26 mouse cellular contexts compared by ENCODE assay signal in genomic region chr8:61218439-61218838, GRCm38 (mm10). TPM values are rescaled to one million over a fixed set of nuclear protein-coding genes. Genes with fewer than 3 reads are reported as not detected.
DNase-seq lines count a peak whose midpoint lies in the region; ATAC-seq lines count a peak whose summit lies in the region.
"Had no signal": no experiment of that assay in that cellular context is flagged by ENCODE, and none has a peak within 500 bp of the region (broad histone marks: within the 10 kb centered on the region; RNA-seq: fewer than 3 reads in every experiment).

No protein-coding gene starts in this region.

- H3K9me3 ChIP-seq in midbrain, embryonic 11.5 days (ENCODE audit: control insufficient read depth, low read length), result no peaks in the 10 kb centered on the region
- H3K9me3 ChIP-seq: embryonic facial prominence, embryonic 10.5 days; heart, embryonic 13.5 days; liver, embryonic 15.5 days; lung, embryonic 15.5 days; midbrain, embryonic 10.5 days had no signal

- H3K27ac ChIP-seq in midbrain, embryonic 11.5 days (ENCODE audit: low read depth, low read length), result no peak overlapping the region
- H3K27ac ChIP-seq: embryonic facial prominence, embryonic 10.5 days; hindbrain, postnatal 0 days; liver, embryonic 15.5 days; midbrain, embryonic 10.5 days had no signal

- no peak overlapping the region for H3K4me3 ChIP-seq in midbrain, embryonic 11.5 days (ENCODE audit: low read depth, low read length)
- H3K4me3 ChIP-seq: embryonic facial prominence, embryonic 10.5 days; heart, embryonic 13.5 days; liver, embryonic 15.5 days; lung, embryonic 15.5 days; midbrain, embryonic 10.5 days had no signal

- DNase-seq in thymus, postnatal 0 days (ENCODE audit: low spot score), result peak; percentile 11
- DNase-seq in thymus, postnatal 10 days (ENCODE audit: low spot score in 2 of 2), result no peak
- peak; percentile 41 for DNase-seq in R1 (ENCODE audit: low read depth, low spot score)
- DNase-seq in midbrain, embryonic 11.5 days (ENCODE audit: low spot score, missing footprints), result no peak
- DNase-seq in cerebellum, postnatal 10 days, result no peak
- no peak for DNase-seq in cerebellum, adult 9-11 months
- no peak for DNase-seq in layer of hippocampus, postnatal 36 days
- DNase-seq: adrenal gland, postnatal 10 days; cerebellum, adult 18-20 months; cerebellum, postnatal 36 days; heart, adult 18-20 months; heart, postnatal 14 days; kidney, adult 18-20 months; kidney, postnatal 4 days; left cerebral cortex, postnatal 4 days; liver; lung, postnatal 4 days; thymus, postnatal 25 days had no signal

- 96% methylated on average over 2 of the region's 2 CpGs for WGBS in midbrain, embryonic 11.5 days

- no peaks in the 10 kb centered on the region for H3K36me3 ChIP-seq in midbrain, embryonic 11.5 days (ENCODE audit: control insufficient read depth, insufficient read depth, low read length)
- H3K36me3 ChIP-seq: embryonic facial prominence, embryonic 10.5 days; heart, embryonic 13.5 days; liver, embryonic 15.5 days; lung, embryonic 15.5 days; midbrain, embryonic 10.5 days had no signal

- peak; percentile 30 for ATAC-seq in inflammation-experienced regulatory T-cells, adult 6 months
- no peak for ATAC-seq in midbrain, embryonic 11.5 days (ENCODE audit: low FRiP score)
- ATAC-seq: hindbrain, postnatal 0 days; Patski had no signal

- no peak overlapping the region for H3K9ac ChIP-seq in midbrain, embryonic 11.5 days (ENCODE audit: low read length)
- H3K9ac ChIP-seq: heart, embryonic 13.5 days; liver, embryonic 15.5 days; lung, embryonic 15.5 days had no signal

- H3K27me3 ChIP-seq in midbrain, embryonic 11.5 days (ENCODE audit: control insufficient read depth, insufficient read depth, low read length), result no peaks in the 10 kb centered on the region
- H3K27me3 ChIP-seq: lung, embryonic 15.5 days; Patski had no signal

- H3K4me2 ChIP-seq in midbrain, embryonic 11.5 days, result no peak overlapping the region
- H3K4me2 ChIP-seq: heart, embryonic 13.5 days; liver, embryonic 15.5 days; lung, embryonic 15.5 days had no signal

- H3K4me1 ChIP-seq in midbrain, embryonic 11.5 days (ENCODE audit: control insufficient read depth, insufficient read depth, low read length), result no peaks in the 10 kb centered on the region

RNA-seq across cellular contexts. Expression of gene Sh3rf1, which starts 5.2 kb away (rescaled TPM):
- polyA plus RNA-seq in thymus, postnatal 0 days (2015; fragmentation: Nextera tagmentation; extraction: Ambion mirVana), result 6.0 and 6.5 TPM in 2 replicates
- polyA plus RNA-seq in inflammation-experienced regulatory T-cells, adult 6 months (2017; shearing (Covaris generic)), result 1 to 10 TPM; 6.4 to 9.2 (median 6.4) TPM
- 18.0 and 18.5 TPM in 2 replicates for polyA plus RNA-seq in midbrain, embryonic 11.5 days (2014; fragmentation: Nextera tagmentation; extraction: Ambion mirVana)
- total RNA-seq in layer of hippocampus, postnatal 36 days (2021), result 10 to 100 TPM; 63.3 to 67.5 TPM

Comparison
In these comparisons a context has a peak if more than half of its experiments do, and no peak if none do; other contexts are left out.
1. DNase-seq: peak in thymus, postnatal 0 days (single experiment) and R1 (single experiment); none in thymus, postnatal 10 days (0 of 2), midbrain, embryonic 11.5 days (single experiment), cerebellum, postnatal 10 days (0 of 2), cerebellum, adult 9-11 months (single experiment) and layer of hippocampus, postnatal 36 days (0 of 2).